Mouse (Mus musculus) splenic B cell, adult 2 months (primary cell): ENCODE measurements around the gene D630045J12Rik.

Experiments used
- DNase-seq: peaks from one replicate; pipeline ENCODE4 v3.0.0-alpha.2; 2011; ENCODE audit warnings: low read depth, low spot score
- H3K27me3 ChIP-seq: 2 replicates; pipeline ENCODE4 v1.6.1; 2012; ENCODE audit warnings: mild to moderate bottlenecking, low read length, moderate library complexity, mixed read lengths; ENCODE audit not compliant: control insufficient read depth, poor library complexity, insufficient read depth, severe bottlenecking
- H3K36me3 ChIP-seq: 2 replicates; pipeline ENCODE4 v1.6.1; 2012; ENCODE audit warnings: mild to moderate bottlenecking, low read length, moderate library complexity, mixed read lengths; ENCODE audit not compliant: control insufficient read depth, poor library complexity, insufficient read depth, severe bottlenecking

Gene D630045J12Rik

GRCm38 (mm10) chr6:38186312-38186950 lies 67.4 kb downstream of the D630045J12Rik start:
- H3K36me3 ChIP-seq: no peaks in the 10 kb centered on the region
- DNase-seq: no peak
- no peaks in the 10 kb centered on the region for H3K27me3 ChIP-seq

GRCm38 (mm10) chr6:38184791-38185190 lies 69.0 kb downstream of the D630045J12Rik start:
- H3K36me3 ChIP-seq: no peaks in the 10 kb centered on the region
- no peak for DNase-seq
- no peaks in the 10 kb centered on the region for H3K27me3 ChIP-seq

GRCm38 (mm10) chr6:38181756-38182318 lies 72.0 kb downstream of the D630045J12Rik start:
- Histone ChIP-seq H3K36me3 (no peaks in the 10 kb centered on the region), H3K27me3 (no peaks in the 10 kb centered on the region)
- no peak for DNase-seq

GRCm38 (mm10) chr6:38180669-38181068 lies 73.1 kb downstream of the D630045J12Rik start:
- Histone ChIP-seq H3K36me3 (no peaks in the 10 kb centered on the region), H3K27me3 (no peaks in the 10 kb centered on the region)
- DNase-seq: no peak

- Histone ChIP-seq H3K36me3 (no peaks in the 10 kb centered on the region), H3K27me3 (no peaks in the 10 kb centered on the region)
- no peak for DNase-seq
Observed at GRCm38 (mm10) chr6:38165385-38165784, 88.4 kb downstream of the D630045J12Rik start.

- Histone ChIP-seq H3K36me3 (no peaks in the 10 kb centered on the region), H3K27me3 (no peaks in the 10 kb centered on the region)
- DNase-seq: no peak
Observed at GRCm38 (mm10) chr6:38164705-38165104, 89.1 kb downstream of the D630045J12Rik start.

- Histone ChIP-seq H3K27me3 (no peaks in the 10 kb centered on the region), H3K36me3 (no peaks in the 10 kb centered on the region)
- no peak for DNase-seq
Observed at GRCm38 (mm10) chr6:38162825-38163504, 90.8 kb downstream of the D630045J12Rik start.

- no peak for DNase-seq
- no peaks in the 10 kb centered on the region for H3K36me3 ChIP-seq
- H3K27me3 ChIP-seq: no peaks in the 10 kb centered on the region
Observed at GRCm38 (mm10) chr6:38160556-38160955, 93.3 kb downstream of the D630045J12Rik start.

GRCm38 (mm10) chr6:38160102-38160501 lies 93.7 kb downstream of the D630045J12Rik start:
- H3K27me3 ChIP-seq: no peaks in the 10 kb centered on the region
- peak; percentile 76 for DNase-seq
- H3K36me3 ChIP-seq: no peaks in the 10 kb centered on the region

GRCm38 (mm10) chr6:38159576-38159975 lies 94.2 kb downstream of the D630045J12Rik start:
- Histone ChIP-seq H3K27me3 (no peaks in the 10 kb centered on the region), H3K36me3 (no peaks in the 10 kb centered on the region)
- DNase-seq: no peak

- no peak for DNase-seq
- H3K27me3 ChIP-seq: no peaks in the 10 kb centered on the region
- H3K36me3 ChIP-seq: no peaks in the 10 kb centered on the region
Observed at GRCm38 (mm10) chr6:38157925-38158324, 95.9 kb downstream of the D630045J12Rik start.

GRCm38 (mm10) chr6:38156204-38156603 lies 97.6 kb downstream of the D630045J12Rik start:
- H3K27me3 ChIP-seq: no peaks in the 10 kb centered on the region
- no peaks in the 10 kb centered on the region for H3K36me3 ChIP-seq
- no peak for DNase-seq

- DNase-seq: no peak
Observed at GRCm38 (mm10) chr6:38152305-38152704, 101.5 kb downstream of the D630045J12Rik start.

GRCm38 (mm10) chr6:38149483-38149882 lies 104.3 kb downstream of the D630045J12Rik start:
- DNase-seq: no peak
- Histone ChIP-seq H3K36me3 (no peaks in the 10 kb centered on the region), H3K27me3 (no peaks in the 10 kb centered on the region)

More at GRCm38 (mm10) chr6:38152305-38152704, 101.5 kb downstream of the D630045J12Rik start:
- H3K36me3 ChIP-seq: no peaks in the 10 kb centered on the region
- H3K27me3 ChIP-seq: no peaks in the 10 kb centered on the region

GRCm38 (mm10) chr6:38148626-38149025 lies 105.2 kb downstream of the D630045J12Rik start:
- H3K36me3 ChIP-seq: no peaks in the 10 kb centered on the region
- no peaks in the 10 kb centered on the region for H3K27me3 ChIP-seq
- DNase-seq: no peak
